Comparison of ENCODE assay signal across 18 mouse cellular contexts in genomic region chr9:82402355-82402754, GRCm38 (mm10).
DNase-seq lines count a peak whose midpoint lies in the region; ATAC-seq and TF ChIP-seq lines count a peak whose summit lies in the region.
"Had no signal": no experiment of that assay in that cellular context is flagged by ENCODE, and none has a peak within 500 bp of the region (broad histone marks: within the 10 kb centered on the region; RNA-seq: fewer than 3 reads in every experiment).

No protein-coding gene starts in this region.

- no peaks in the 10 kb centered on the region for H3K36me3 ChIP-seq in kidney, postnatal 0 days (ENCODE audit: insufficient read depth, low read length)
- H3K36me3 ChIP-seq: embryonic facial prominence, embryonic 13.5 days; lung, embryonic 15.5 days had no signal

- no peak overlapping the region for H3K4me2 ChIP-seq in kidney, postnatal 0 days (ENCODE audit: low read length)
- H3K4me2 ChIP-seq: embryonic facial prominence, embryonic 13.5 days; heart, embryonic 11.5 days; liver, embryonic 11.5 days; lung, embryonic 15.5 days had no signal

- H3K4me1 ChIP-seq in kidney, postnatal 0 days (replicated peaks; ENCODE audit: insufficient read depth, low read length), result no peaks in the 10 kb centered on the region
- H3K4me1 ChIP-seq: embryonic facial prominence, embryonic 13.5 days; lung, embryonic 15.5 days; megakaryocyte, embryonic 14.5 days had no signal

- no peak overlapping the region for H3K9ac ChIP-seq in kidney, postnatal 0 days (ENCODE audit: low read depth, low read length)
- H3K9ac ChIP-seq: embryonic facial prominence, embryonic 13.5 days; lung, embryonic 15.5 days had no signal

- no peak overlapping the region for H3K27ac ChIP-seq in kidney, postnatal 0 days
- H3K27ac ChIP-seq: embryonic facial prominence, embryonic 13.5 days; lung, embryonic 15.5 days had no signal

- TF ChIP-seq CTCF in kidney, postnatal 0 days (IDR thresholded peaks at IDR 0.05; ENCODE audit: low read depth), result peak; percentile 21; the same call in 1 of the 2 replicates

- H3K27me3 ChIP-seq in kidney, postnatal 0 days (ENCODE audit: insufficient read depth, low read length), result no peaks in the 10 kb centered on the region
- H3K27me3 ChIP-seq: embryonic facial prominence, embryonic 13.5 days; lung, embryonic 15.5 days; megakaryocyte, embryonic 14.5 days had no signal

- H3K4me3 ChIP-seq in kidney, postnatal 0 days (replicated peaks; ENCODE audit: low read depth, low read length), result no peak overlapping the region
- H3K4me3 ChIP-seq: embryonic facial prominence, embryonic 13.5 days; lung, embryonic 15.5 days; megakaryocyte, embryonic 14.5 days had no signal

- no peaks in the 10 kb centered on the region for H3K9me3 ChIP-seq in kidney, postnatal 0 days (replicated peaks; ENCODE audit: low read length)
- H3K9me3 ChIP-seq: embryonic facial prominence, embryonic 13.5 days; lung, embryonic 15.5 days had no signal

- ATAC-seq in kidney, postnatal 0 days (replicated peaks; ENCODE audit: low FRiP score, low read depth), result peak; percentile 80
- ATAC-seq: intestine, postnatal 0 days had no signal

- WGBS in kidney, postnatal 0 days, result 40% methylated on average over 3 of the region's 3 CpGs

- DNase-seq in cerebellum, postnatal 25 days, result peak; percentile 26 to 56
- no peak for DNase-seq in cerebellum, postnatal 4 days (ENCODE audit: low spot score in 2 of 2)
- DNase-seq in kidney, postnatal 0 days (ENCODE audit: low spot score), result peak; percentile 41
- DNase-seq in kidney, adult 18-20 months, result no peak
- DNase-seq in right cerebral cortex, adult 18-20 months, result peak; percentile 6
- DNase-seq in right cerebral cortex, postnatal 25 days, result no peak
- DNase-seq in telencephalon, adult 2 months (ENCODE audit: low read depth, low spot score), result peak; percentile 10
- no peak for DNase-seq in liver
- DNase-seq: gastrocnemius, postnatal 36 days; heart, postnatal 36 days; kidney, postnatal 36 days; right cerebral cortex, postnatal 14 days had no signal

Comparison
In these comparisons a context has a peak if more than half of its experiments do, and no peak if none do; other contexts are left out.
1. DNase-seq: peak in cerebellum, postnatal 25 days (2 of 2), kidney, postnatal 0 days (single experiment), right cerebral cortex, adult 18-20 months (single experiment) and telencephalon, adult 2 months (single experiment); none in cerebellum, postnatal 4 days (0 of 2), kidney, adult 18-20 months (single experiment), right cerebral cortex, postnatal 25 days (single experiment) and liver (single experiment).